Mouse (Mus musculus): Measurements from ENCODE around the gene Itgb2. TPM values are rescaled to one million over a fixed set of nuclear protein-coding genes. Genes with fewer than 3 reads are reported as not detected.

Gene Itgb2
- total RNA-seq, 2 experiments from 2014 or later: 3.6 TPM

- peak; percentile 46 to 54 for DNase-seq
Measured at GRCm38 (mm10) chr10:77517066-77517620, 12.9 kb upstream of the Itgb2 start.

- DNase-seq: no peak
Measured at GRCm38 (mm10) chr10:77517801-77518200, 12.3 kb upstream of the Itgb2 start.

GRCm38 (mm10) chr10:77519191-77519590 lies 10.9 kb upstream of the Itgb2 start:
- DNase-seq: no peak

GRCm38 (mm10) chr10:77520497-77520896 lies 9.6 kb upstream of the Itgb2 start:
- no peak for DNase-seq

- no peak for DNase-seq
Measured at GRCm38 (mm10) chr10:77522021-77522731, 7.9 kb upstream of the Itgb2 start.

GRCm38 (mm10) chr10:77522746-77523145 lies 7.3 kb upstream of the Itgb2 start:
- DNase-seq: no peak

GRCm38 (mm10) chr10:77523321-77523720 lies 6.7 kb upstream of the Itgb2 start:
- DNase-seq: no peak

GRCm38 (mm10) chr10:77526488-77526887 lies 3.6 kb upstream of the Itgb2 start:
- no peak for DNase-seq

- DNase-seq: no peak
Measured at GRCm38 (mm10) chr10:77528634-77529033, 1.4 kb upstream of the Itgb2 start.

- DNase-seq: no peak
Measured at GRCm38 (mm10) chr10:77531026-77532019, 1.3 kb downstream of the Itgb2 start.

GRCm38 (mm10) chr10:77532020-77532413 lies 2.0 kb downstream of the Itgb2 start:
- no peak for DNase-seq

GRCm38 (mm10) chr10:77536727-77537126 lies 6.7 kb downstream of the Itgb2 start:
- no peak for DNase-seq

GRCm38 (mm10) chr10:77537215-77538209 lies 7.5 kb downstream of the Itgb2 start:
- DNase-seq: no peak

GRCm38 (mm10) chr10:77539320-77539945 lies 9.4 kb downstream of the Itgb2 start:
- DNase-seq: no peak

- DNase-seq: no peak
Measured at GRCm38 (mm10) chr10:77540576-77541102, 10.6 kb downstream of the Itgb2 start.

- DNase-seq: no peak
Measured at GRCm38 (mm10) chr10:77541864-77542666, 12.0 kb downstream of the Itgb2 start.

- no peak for DNase-seq
Measured at GRCm38 (mm10) chr10:77543226-77543625, 13.2 kb downstream of the Itgb2 start.

GRCm38 (mm10) chr10:77544916-77545315 lies 14.9 kb downstream of the Itgb2 start:
- peak; percentile 43 to 44 for DNase-seq

GRCm38 (mm10) chr10:77548576-77548975 lies 18.5 kb downstream of the Itgb2 start:
- no peak for DNase-seq

- DNase-seq: no peak
Measured at GRCm38 (mm10) chr10:77550874-77551273, 20.8 kb downstream of the Itgb2 start.
